Mouse (Mus musculus): ENCODE results near the gene Glb1l.

The Glb1l gene

GRCm38 (mm10) chr1:75230335-75230994 lies 19.9 kb upstream of the Glb1l start:
- no peak for DNase-seq

- DNase-seq = no peak
Measured at GRCm38 (mm10) chr1:75229158-75229557, 18.5 kb upstream of the Glb1l start.

GRCm38 (mm10) chr1:75227653-75228052 lies 17.0 kb upstream of the Glb1l start:
- no peak for DNase-seq

GRCm38 (mm10) chr1:75226138-75226537 lies 15.5 kb upstream of the Glb1l start:
- DNase-seq = no peak

GRCm38 (mm10) chr1:75225473-75225872 lies 14.9 kb upstream of the Glb1l start:
- no peak for DNase-seq

GRCm38 (mm10) chr1:75223532-75223931 lies 12.9 kb upstream of the Glb1l start:
- DNase-seq = peak; percentile 45

GRCm38 (mm10) chr1:75222926-75223325 lies 12.3 kb upstream of the Glb1l start:
- peak; percentile 68 for DNase-seq

- no peak for DNase-seq
Measured at GRCm38 (mm10) chr1:75221538-75221937, 10.9 kb upstream of the Glb1l start.

GRCm38 (mm10) chr1:75219531-75219930 lies 8.9 kb upstream of the Glb1l start, which contains the start of gene Tuba4a:
Gene Tuba4a (minus strand): TSS chr1:75219865.
- DNase-seq = peak; percentile 67

GRCm38 (mm10) chr1:75219078-75219477 lies 8.5 kb upstream of the Glb1l start:
- peak; percentile 98 for DNase-seq

GRCm38 (mm10) chr1:75218227-75219001 lies 7.8 kb upstream of the Glb1l start:
- peak; percentile 82 for DNase-seq

- DNase-seq = no peak
Measured at GRCm38 (mm10) chr1:75217893-75218226, 7.2 kb upstream of the Glb1l start.

GRCm38 (mm10) chr1:75216797-75217585 lies 6.4 kb upstream of the Glb1l start:
- DNase-seq = no peak

- DNase-seq = no peak
Measured at GRCm38 (mm10) chr1:75215785-75216184, 5.2 kb upstream of the Glb1l start.

GRCm38 (mm10) chr1:75214886-75215285 lies 4.3 kb upstream of the Glb1l start:
- no peak for DNase-seq

- DNase-seq = no peak
Measured at GRCm38 (mm10) chr1:75214442-75214841, 3.8 kb upstream of the Glb1l start.

- peak; percentile 14 for DNase-seq
Measured at GRCm38 (mm10) chr1:75213096-75213495, 2.5 kb upstream of the Glb1l start.

GRCm38 (mm10) chr1:75212542-75212941 lies 1.9 kb upstream of the Glb1l start:
- DNase-seq = no peak

- no peak for DNase-seq
Measured at GRCm38 (mm10) chr1:75211141-75211708, 612 bp upstream of the Glb1l start.

- peak; percentile 58 for DNase-seq
Measured at GRCm38 (mm10) chr1:75208967-75209678, 1.5 kb downstream of the Glb1l start.

- no peak for DNase-seq
Measured at GRCm38 (mm10) chr1:75201236-75201635, 9.4 kb downstream of the Glb1l start.

- peak; percentile 44 for DNase-seq
Measured at GRCm38 (mm10) chr1:75192452-75192851, 18.2 kb downstream of the Glb1l start.
